Mouse (Mus musculus): ENCODE data around the gene Mrpl39. TPM values are rescaled to one million over a fixed set of nuclear protein-coding genes. Genes with fewer than 3 reads are reported as not detected.

Gene Mrpl39
- total and polyA plus RNA-seq, 2 experiments = 36.9 to 47.8 TPM

- 15% methylated on average over 15 of the region's 15 CpGs for WGBS
- Histone ChIP-seq H3K4me3 (ENCODE audit: insufficient read depth, low read depth, low read length) (peak overlapping the region; percentile 26; the same call in 1 of the 2 replicates), H3K4me1 (ENCODE audit: control insufficient read depth, insufficient read depth, low read length) (peaks cover 4% of the 10 kb centered on the region; the same call in 1 of the 2 replicates), H3K79me2 (ENCODE audit: control insufficient read depth, insufficient read depth, low read length) (no peaks in the 10 kb centered on the region), H3K27me3 (ENCODE audit: control insufficient read depth, insufficient read depth, low read length) (0 out of 2 replicates have a peak, but pooled peaks cover 4% of the 10 kb centered on the region), H3K9ac (ENCODE audit: low read depth, low read length) (no peak overlapping the region), H3K27ac (replicated peaks; ENCODE audit: insufficient read depth, low read depth, low read length) (no peak overlapping the region), H3K36me3 (ENCODE audit: control insufficient read depth, insufficient read depth, low read length) (no peaks in the 10 kb centered on the region)
- no peak for DNase-seq (ENCODE audit: extremely low read depth, low read depth, low spot score)
- TF ChIP-seq POLR2A (IDR thresholded peaks at IDR 0.05; ENCODE audit: extremely low read depth, insufficient read depth, low read length) = no peak
- no peak for TF ChIP-seq CTCF (IDR thresholded peaks at IDR 0.05; ENCODE audit: low read depth, low read length)
Measured at GRCm38 (mm10) chr16:84773268-84773861, 37.8 kb upstream of the Mrpl39 start.

GRCm38 (mm10) chr16:84772496-84773267 lies 37.1 kb upstream of the Mrpl39 start:
- no peak for DNase-seq (ENCODE audit: extremely low read depth, low read depth, low spot score)
- no peak for TF ChIP-seq POLR2A (IDR thresholded peaks at IDR 0.05; ENCODE audit: extremely low read depth, insufficient read depth, low read length)
- no peak for TF ChIP-seq CTCF (IDR thresholded peaks at IDR 0.05; ENCODE audit: low read depth, low read length)
- no peak overlapping the region for H3K27ac ChIP-seq (replicated peaks; ENCODE audit: insufficient read depth, low read depth, low read length)
- peaks cover 4% of the 10 kb centered on the region; the same call in 1 of the 2 replicates for H3K4me1 ChIP-seq (ENCODE audit: control insufficient read depth, insufficient read depth, low read length)
- H3K79me2 ChIP-seq (ENCODE audit: control insufficient read depth, insufficient read depth, low read length) = no peaks in the 10 kb centered on the region
- 0 out of 2 replicates have a peak, but pooled peaks cover 4% of the 10 kb centered on the region for H3K27me3 ChIP-seq (ENCODE audit: control insufficient read depth, insufficient read depth, low read length)
- 53% methylated on average over 8 of the region's 8 CpGs for WGBS
- no peak overlapping the region for H3K4me3 ChIP-seq (ENCODE audit: insufficient read depth, low read depth, low read length)
- no peak overlapping the region for H3K9ac ChIP-seq (ENCODE audit: low read depth, low read length)
- no peaks in the 10 kb centered on the region for H3K36me3 ChIP-seq (ENCODE audit: control insufficient read depth, insufficient read depth, low read length)

GRCm38 (mm10) chr16:84771461-84771860 lies 35.9 kb upstream of the Mrpl39 start:
- 0 out of 2 replicates have a peak, but pooled peaks cover 4% of the 10 kb centered on the region for H3K27me3 ChIP-seq (ENCODE audit: control insufficient read depth, insufficient read depth, low read length)
- H3K36me3 ChIP-seq (ENCODE audit: control insufficient read depth, insufficient read depth, low read length) = no peaks in the 10 kb centered on the region
- WGBS = 89% methylated on average over 2 of the region's 2 CpGs
- no peaks in the 10 kb centered on the region for H3K79me2 ChIP-seq (ENCODE audit: control insufficient read depth, insufficient read depth, low read length)
- no peak overlapping the region for H3K4me3 ChIP-seq (ENCODE audit: insufficient read depth, low read depth, low read length)
- TF ChIP-seq POLR2A (IDR thresholded peaks at IDR 0.05; ENCODE audit: extremely low read depth, insufficient read depth, low read length) (no peak), CTCF (IDR thresholded peaks at IDR 0.05; ENCODE audit: low read depth, low read length) (no peak)
- H3K27ac ChIP-seq (replicated peaks; ENCODE audit: insufficient read depth, low read depth, low read length) = no peak overlapping the region
- H3K9ac ChIP-seq (ENCODE audit: low read depth, low read length) = no peak overlapping the region
- DNase-seq (ENCODE audit: extremely low read depth, low read depth, low spot score) = no peak
- peaks cover 4% of the 10 kb centered on the region; the same call in 1 of the 2 replicates for H3K4me1 ChIP-seq (ENCODE audit: control insufficient read depth, insufficient read depth, low read length)

GRCm38 (mm10) chr16:84770891-84771290 lies 35.3 kb upstream of the Mrpl39 start:
- H3K27ac ChIP-seq (replicated peaks; ENCODE audit: insufficient read depth, low read depth, low read length) = no peak overlapping the region
- 66% methylated on average over 7 of the region's 7 CpGs for WGBS
- no peak overlapping the region for H3K4me3 ChIP-seq (ENCODE audit: insufficient read depth, low read depth, low read length)
- no peaks in the 10 kb centered on the region for H3K79me2 ChIP-seq (ENCODE audit: control insufficient read depth, insufficient read depth, low read length)
- no peak for TF ChIP-seq POLR2A (IDR thresholded peaks at IDR 0.05; ENCODE audit: extremely low read depth, insufficient read depth, low read length)
- TF ChIP-seq CTCF (IDR thresholded peaks at IDR 0.05; ENCODE audit: low read depth, low read length) = no peak
- H3K27me3 ChIP-seq (ENCODE audit: control insufficient read depth, insufficient read depth, low read length) = 0 out of 2 replicates have a peak, but pooled peaks cover 4% of the 10 kb centered on the region
- DNase-seq (ENCODE audit: extremely low read depth, low read depth, low spot score) = no peak
- no peaks in the 10 kb centered on the region for H3K36me3 ChIP-seq (ENCODE audit: control insufficient read depth, insufficient read depth, low read length)
- peaks cover 4% of the 10 kb centered on the region; the same call in 1 of the 2 replicates for H3K4me1 ChIP-seq (ENCODE audit: control insufficient read depth, insufficient read depth, low read length)
- no peak overlapping the region for H3K9ac ChIP-seq (ENCODE audit: low read depth, low read length)

GRCm38 (mm10) chr16:84769619-84770464 lies 34.3 kb upstream of the Mrpl39 start:
- Histone ChIP-seq H3K9ac (ENCODE audit: low read depth, low read length) (no peak overlapping the region), H3K27me3 (ENCODE audit: control insufficient read depth, insufficient read depth, low read length) (0 out of 2 replicates have a peak, but pooled peaks cover 4% of the 10 kb centered on the region), H3K4me3 (ENCODE audit: insufficient read depth, low read depth, low read length) (no peak overlapping the region), H3K27ac (replicated peaks; ENCODE audit: insufficient read depth, low read depth, low read length) (no peak overlapping the region), H3K4me1 (ENCODE audit: control insufficient read depth, insufficient read depth, low read length) (peaks cover 4% of the 10 kb centered on the region; the same call in 1 of the 2 replicates), H3K79me2 (ENCODE audit: control insufficient read depth, insufficient read depth, low read length) (no peaks in the 10 kb centered on the region), H3K36me3 (ENCODE audit: control insufficient read depth, insufficient read depth, low read length) (no peaks in the 10 kb centered on the region)
- TF ChIP-seq POLR2A (IDR thresholded peaks at IDR 0.05; ENCODE audit: extremely low read depth, insufficient read depth, low read length) (no peak), CTCF (IDR thresholded peaks at IDR 0.05; ENCODE audit: low read depth, low read length) (no peak)
- WGBS = 84% methylated on average over 19 of the region's 19 CpGs
- DNase-seq (ENCODE audit: extremely low read depth, low read depth, low spot score) = no peak

Measured in liver, adult 2 months (tissue).